In the genomic region with DNA sequence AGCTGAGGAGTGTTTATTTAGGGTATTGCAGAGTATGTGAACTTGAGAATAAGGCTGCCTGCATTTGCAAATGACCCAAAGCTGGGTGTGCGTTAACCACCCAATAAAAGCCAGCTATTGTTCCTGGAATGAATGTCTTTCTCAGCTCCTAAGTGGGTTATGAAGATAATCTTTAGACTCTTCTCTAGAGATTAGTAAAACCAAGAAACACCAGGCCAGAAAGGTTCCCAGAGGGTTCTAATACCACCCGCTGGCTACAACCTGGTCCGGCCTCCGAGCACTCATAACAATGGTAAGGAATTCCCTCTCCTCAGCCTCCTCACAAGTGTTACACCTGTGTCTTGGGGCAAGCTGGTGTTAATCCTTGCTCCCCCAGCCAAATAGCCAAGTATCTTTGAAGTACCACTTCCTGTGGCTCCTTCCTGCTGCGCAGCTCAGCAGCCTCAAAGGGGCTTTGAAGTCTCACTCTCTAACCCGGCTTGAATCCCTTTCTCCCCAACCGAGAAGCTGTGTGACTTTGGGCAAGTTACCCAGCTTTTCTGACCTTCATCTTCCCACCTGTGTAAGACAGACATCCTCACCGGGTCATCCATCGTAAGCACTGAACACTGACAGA, we compare ENCODE assay signal across 22 mouse cellular contexts.
A peak's percentile ranks its signal among the peaks of the same experiment; 100 is the strongest.
DNase-seq lines count a peak whose midpoint lies in the region; ATAC-seq and TF ChIP-seq lines count a peak whose summit lies in the region.
"Had no signal": no experiment of that assay in that cellular context is flagged by ENCODE, and none has a peak within 500 bp of the region (broad histone marks: within the 10 kb centered on the region; RNA-seq: fewer than 3 reads in every experiment).

No protein-coding gene starts in this region.

- H3K4me3 ChIP-seq in midbrain, embryonic 11.5 days (ENCODE audit: low read depth, low read length) = no peak overlapping the region
- no peak overlapping the region for H3K4me3 ChIP-seq in midbrain, embryonic 15.5 days
- no peak overlapping the region for H3K4me3 ChIP-seq in forebrain, postnatal 0 days (ENCODE audit: low read depth, low read length)
- H3K4me3 ChIP-seq: erythroblast, embryonic 14.5 days; heart, embryonic 15.5 days; hindbrain, embryonic 10.5 days; intestine, embryonic 15.5 days; kidney, embryonic 15.5 days; liver, embryonic 12.5 days; neural tube, embryonic 13.5 days had no signal

- no peak overlapping the region for H3K4me2 ChIP-seq in midbrain, embryonic 11.5 days
- H3K4me2 ChIP-seq in midbrain, embryonic 15.5 days = no peak overlapping the region
- H3K4me2 ChIP-seq in forebrain, postnatal 0 days (ENCODE audit: low read depth) = no peak overlapping the region
- H3K4me2 ChIP-seq: heart, embryonic 15.5 days; intestine, embryonic 15.5 days; kidney, embryonic 15.5 days; liver, embryonic 12.5 days; lung, embryonic 14.5 days had no signal

- no peaks in the 10 kb centered on the region for H3K36me3 ChIP-seq in midbrain, embryonic 11.5 days (ENCODE audit: control insufficient read depth, insufficient read depth, low read length)
- no peaks in the 10 kb centered on the region for H3K36me3 ChIP-seq in midbrain, embryonic 15.5 days (replicated peaks)
- no peaks in the 10 kb centered on the region for H3K36me3 ChIP-seq in forebrain, postnatal 0 days (ENCODE audit: insufficient read depth)
- H3K36me3 ChIP-seq: heart, embryonic 15.5 days; hindbrain, embryonic 10.5 days; intestine, embryonic 15.5 days; kidney, embryonic 15.5 days; liver, embryonic 12.5 days; neural tube, embryonic 13.5 days had no signal

- TF ChIP-seq CTCF in forebrain, postnatal 0 days (IDR thresholded peaks at IDR 0.05; ENCODE audit: low read depth) = no peak

- no peak for ATAC-seq in midbrain, embryonic 11.5 days (ENCODE audit: low FRiP score)
- ATAC-seq in midbrain, embryonic 15.5 days (replicated peaks) = no peak
- ATAC-seq in cerebellum, adult (ENCODE audit: insufficient number of reproducible peaks, low FRiP score, low TSS enrichment) = no peak
- ATAC-seq in forebrain, postnatal 0 days = no peak
- ATAC-seq: forebrain, embryonic 14.5 days; intestine, embryonic 15.5 days; liver, embryonic 12.5 days had no signal

- peaks cover 15% of the 10 kb centered on the region for H3K27me3 ChIP-seq in midbrain, embryonic 11.5 days (ENCODE audit: control insufficient read depth, insufficient read depth, low read length)
- H3K27me3 ChIP-seq in midbrain, embryonic 15.5 days (replicated peaks) = peaks cover 23% of the 10 kb centered on the region
- H3K27me3 ChIP-seq in forebrain, postnatal 0 days (ENCODE audit: insufficient read depth, low read length) = peaks cover 64% of the 10 kb centered on the region

- peaks cover 24% of the 10 kb centered on the region for H3K4me1 ChIP-seq in midbrain, embryonic 11.5 days (ENCODE audit: control insufficient read depth, insufficient read depth, low read length)
- H3K4me1 ChIP-seq in midbrain, embryonic 15.5 days = peaks cover 30% of the 10 kb centered on the region
- H3K4me1 ChIP-seq in forebrain, postnatal 0 days (ENCODE audit: insufficient read depth) = peaks cover 5% of the 10 kb centered on the region
- H3K4me1 ChIP-seq: liver, embryonic 12.5 days had no signal

- H3K9me3 ChIP-seq in midbrain, embryonic 11.5 days (ENCODE audit: control insufficient read depth, low read length) = no peaks in the 10 kb centered on the region
- H3K9me3 ChIP-seq in midbrain, embryonic 15.5 days = no peaks in the 10 kb centered on the region
- no peaks in the 10 kb centered on the region for H3K9me3 ChIP-seq in forebrain, postnatal 0 days (ENCODE audit: low read length)
- H3K9me3 ChIP-seq: heart, embryonic 15.5 days; hindbrain, embryonic 10.5 days; intestine, embryonic 15.5 days; kidney, embryonic 15.5 days; liver, embryonic 12.5 days; neural tube, embryonic 13.5 days had no signal

- H3K27ac ChIP-seq in midbrain, embryonic 11.5 days (ENCODE audit: low read depth, low read length) = no peak overlapping the region
- H3K27ac ChIP-seq in midbrain, embryonic 15.5 days = no peak overlapping the region
- no peak overlapping the region for H3K27ac ChIP-seq in forebrain, postnatal 0 days (ENCODE audit: low read depth, low read length)
- H3K27ac ChIP-seq: heart, embryonic 15.5 days; hindbrain, embryonic 10.5 days; intestine, embryonic 15.5 days; kidney, embryonic 15.5 days; liver, embryonic 12.5 days; neural tube, embryonic 13.5 days; stomach, postnatal 0 days had no signal

- WGBS in midbrain, embryonic 11.5 days = 4% methylated on average over 9 of the region's 9 CpGs
- WGBS in midbrain, embryonic 15.5 days = 20% methylated on average over 9 of the region's 9 CpGs
- WGBS in forebrain, postnatal 0 days = 13% methylated on average over 9 of the region's 9 CpGs

- DNase-seq in midbrain, embryonic 11.5 days (ENCODE audit: low spot score, missing footprints) = peak; percentile 89
- peak; percentile 1 for DNase-seq in T-cell, adult 2 months (ENCODE audit: low spot score)
- peak; percentile 5 for DNase-seq in naive thymus-derived CD4-positive, alpha-beta T cell, adult 2 months (ENCODE audit: low read depth)
- peak; percentile 49 for DNase-seq in thymus, postnatal 4 days
- DNase-seq in forebrain, postnatal 0 days = no peak
- DNase-seq: cerebellum, adult 18-20 months; cerebellum, postnatal 36 days; layer of hippocampus, postnatal 36 days; left cerebral cortex, postnatal 4 days; lung, embryonic 14.5 days; lung, postnatal 4 days had no signal

- no peak overlapping the region for H3K9ac ChIP-seq in midbrain, embryonic 11.5 days (ENCODE audit: low read length)
- H3K9ac ChIP-seq in midbrain, embryonic 15.5 days = no peak overlapping the region
- no peak overlapping the region for H3K9ac ChIP-seq in forebrain, postnatal 0 days
- H3K9ac ChIP-seq: heart, embryonic 15.5 days; intestine, embryonic 15.5 days; kidney, embryonic 15.5 days; liver, embryonic 12.5 days; lung, embryonic 14.5 days; neural tube, embryonic 13.5 days had no signal
